In the genomic region with DNA sequence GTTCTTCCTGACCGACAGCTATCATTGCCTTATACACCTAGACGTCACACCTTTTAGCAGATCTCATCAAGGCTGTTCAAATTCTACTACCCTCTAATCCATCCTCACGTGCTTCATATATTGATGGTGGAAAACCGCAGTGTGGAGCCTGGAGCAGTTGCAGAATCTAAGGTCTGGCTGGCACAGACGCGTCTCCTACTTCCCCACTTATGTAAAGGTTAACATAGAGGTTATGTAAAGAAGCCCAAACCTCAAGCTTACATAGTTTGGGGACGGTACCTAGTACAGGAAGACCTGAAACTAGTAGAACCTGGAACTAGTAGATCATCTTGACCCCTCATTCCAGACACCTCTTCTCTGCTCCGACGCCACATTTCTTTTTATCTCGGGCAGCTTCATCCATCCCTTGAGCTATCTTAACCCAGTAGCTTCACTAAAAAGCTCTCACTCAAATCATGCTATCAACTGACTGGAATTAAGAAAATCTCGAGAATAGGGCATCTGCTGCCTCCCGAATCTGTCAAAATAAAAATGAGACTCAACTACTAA, we compare ENCODE assay signal across 8 mouse cellular contexts. TPM values are rescaled to one million over a fixed set of nuclear protein-coding genes. Genes with fewer than 3 reads are reported as not detected.
DNase-seq lines count a peak whose midpoint lies in the region; ATAC-seq and TF ChIP-seq lines count a peak whose summit lies in the region.

No protein-coding gene starts in this region.

- no peak for DNase-seq in left cerebral cortex, adult 2 months (ENCODE audit: extremely low spot score in 1 of 2, low spot score in 2 of 2)
- DNase-seq in left cerebral cortex, adult 9 months (ENCODE audit: low spot score in 2 of 2) = no peak
- no peak for DNase-seq in spleen, postnatal 4 days (ENCODE audit: low spot score in 2 of 2)
- DNase-seq in gastrocnemius, postnatal 25 days = no peak
- no peak for DNase-seq in right cerebral cortex, adult 2 months (ENCODE audit: low spot score in 2 of 2)

- peak overlapping the region; percentile 55 for H3K4me3 ChIP-seq in left cerebral cortex, adult 2 months
- peak overlapping the region; percentile 82 for H3K4me3 ChIP-seq in bone marrow, adult 2 months (replicated peaks; ENCODE audit: control insufficient read depth, low read depth, low read length)
- H3K4me3 ChIP-seq in heart, embryonic 16.5 days (ENCODE audit: low read length) = peak overlapping the region; percentile 94

- intact Hi-C loops in left cerebral cortex, adult 2 months (cut with DNase I) = loop anchor here (5.0 kb wide), 1 partner anchor 129 kb away; no protein-coding TSS in a partner anchor

- H3K9me3 ChIP-seq in heart, embryonic 16.5 days (replicated peaks; ENCODE audit: control insufficient read depth, low read length) = no peaks in the 10 kb centered on the region

- no peak for TF ChIP-seq POLR2A in bone marrow, adult 2 months (IDR thresholded peaks at IDR 0.05; ENCODE audit: borderline replicate concordance, control insufficient read depth, low read depth, low read length)

- peak overlapping the region; percentile 96 for H3K4me2 ChIP-seq in heart, embryonic 16.5 days (ENCODE audit: low read depth, low read length)

- no peaks in the 10 kb centered on the region; the same call in 1 of the 2 replicates for H3K4me1 ChIP-seq in bone marrow, adult 2 months (ENCODE audit: control insufficient read depth, insufficient read depth, low read length)
- peaks cover 10% of the 10 kb centered on the region for H3K4me1 ChIP-seq in heart, embryonic 16.5 days (ENCODE audit: control insufficient read depth, insufficient read depth, low read length)

- TF ChIP-seq CTCF in left cerebral cortex, adult 2 months (IDR thresholded peaks at IDR 0.05) = no peak
- TF ChIP-seq CTCF in bone marrow, adult 2 months (IDR thresholded peaks at IDR 0.05; ENCODE audit: control insufficient read depth, insufficient read depth, low read length) = no peak

- H3K9ac ChIP-seq in heart, embryonic 16.5 days (ENCODE audit: low read length) = peak overlapping the region; percentile 90

- no peaks in the 10 kb centered on the region for H3K27me3 ChIP-seq in heart, embryonic 16.5 days (ENCODE audit: control insufficient read depth, insufficient read depth, low read length)

- peak overlapping the region; percentile 89 for H3K27ac ChIP-seq in left cerebral cortex, adult 2 months
- H3K27ac ChIP-seq in bone marrow, adult 2 months (ENCODE audit: control insufficient read depth, insufficient read depth, low read depth, low read length, poor library complexity) = peak overlapping the region; percentile 67; the same call in 1 of the 2 replicates
- peak overlapping the region; percentile 91 for H3K27ac ChIP-seq in heart, embryonic 16.5 days (ENCODE audit: low read length)

- 4% methylated on average over 12 of the region's 12 CpGs for WGBS in bone marrow, adult 2 months
- 11% methylated on average over 12 of the region's 12 CpGs for WGBS in heart, embryonic 16.5 days

- ATAC-seq in heart, embryonic 16.5 days (replicated peaks; ENCODE audit: extremely low read depth, insufficient read depth, low FRiP score) = no peak
- peak; percentile 36 for ATAC-seq in megakaryocyte, adult 5-6 weeks (ENCODE audit: poor library complexity, severe bottlenecking)

- peaks cover 5% of the 10 kb centered on the region for H3K36me3 ChIP-seq in heart, embryonic 16.5 days (ENCODE audit: control insufficient read depth, insufficient read depth)

RNA-seq across cellular contexts. Expression of gene Fra10ac1, which starts 0.5 kb away (rescaled TPM):
- 10 to 100 TPM; 14.4 to 16.3 TPM for total RNA-seq in left cerebral cortex, adult 2 months (2021)
- polyA plus RNA-seq in bone marrow, adult 2 months (2011; ENCODE audit: insufficient read depth, insufficient read length, low replicate concordance, missing spikeins) = 11.9 and 17.8 TPM in 2 replicates
- polyA plus RNA-seq in heart, embryonic 16.5 days (2015; fragmentation: Nextera tagmentation; extraction: Ambion mirVana) = 26.3 and 29.2 TPM in 2 replicates
- 15.6 and 17.9 TPM in 2 replicates for total RNA-seq in megakaryocyte, adult 5-6 weeks (2015)
- 16.4 and 17.6 TPM in 2 replicates for total RNA-seq in megakaryocyte, adult 5-6 weeks (2017)
- total RNA-seq in gastrocnemius, postnatal 25 days (2021) = 10 to 100 TPM; 11.4 to 12.1 TPM

RNA-seq across cellular contexts. Expression of gene Lgi1, which starts 40.9 kb away (rescaled TPM):
- 100 to 1,000 TPM; 133 to 144 TPM for total RNA-seq in left cerebral cortex, adult 2 months (2021)
- polyA plus RNA-seq in bone marrow, adult 2 months (2011; ENCODE audit: insufficient read depth, insufficient read length, low replicate concordance, missing spikeins) = 142 and 160 TPM in 2 replicates
- 0.17 and 0.25 TPM in 2 replicates for polyA plus RNA-seq in heart, embryonic 16.5 days (2015; fragmentation: Nextera tagmentation; extraction: Ambion mirVana)
- not detected in 2 replicates for total RNA-seq in megakaryocyte, adult 5-6 weeks (2015)
- total RNA-seq in megakaryocyte, adult 5-6 weeks (2017) = not detected in 2 replicates
- 1 to 10 TPM in 1 of 2 experiments, under 1 TPM in 1; 0.78 to 4.0 TPM for total RNA-seq in gastrocnemius, postnatal 25 days (2021)

Comparison
In these comparisons a context has a peak if more than half of its experiments do, and no peak if none do; other contexts are left out.
1. RNA of gene Lgi1, which starts 40.9 kb away (total RNA-seq): 133 to 144 TPM in left cerebral cortex, adult 2 months; 0.78 to 4.0 TPM in gastrocnemius, postnatal 25 days and not detected in megakaryocyte, adult 5-6 weeks; every median in the first group is over 10 times any median in the second.
2. Peak in every context shown above with its lines, with median percentiles within 50 percentile points of each other: H3K27ac ChIP-seq and H3K4me3 ChIP-seq.